Mouse (Mus musculus) activated CD4-positive, CD25-positive, alpha-beta regulatory T cell (primary cell): Measurements from ENCODE around the gene Plod1. TPM values are rescaled to one million over a fixed set of nuclear protein-coding genes. Genes with fewer than 3 reads are reported as not detected.

Experiments
- polyA plus RNA-seq, 2 experiments: library from polyadenylated mRNA; unstranded; fragments of 100-300 nt; shearing (Covaris generic); gene quantifications; one replicate each; pipeline ENCODE4 v1.2.1; 2017

The Plod1 gene
- 1 to 10 TPM; 3.7 to 6.4 TPM for polyA plus RNA-seq

GRCm38 (mm10) chr4:147936331-147936954, at the start of gene Plod1:
Gene Plod1, minus strand, starts transcription at chr4:147936767.

DNA sequence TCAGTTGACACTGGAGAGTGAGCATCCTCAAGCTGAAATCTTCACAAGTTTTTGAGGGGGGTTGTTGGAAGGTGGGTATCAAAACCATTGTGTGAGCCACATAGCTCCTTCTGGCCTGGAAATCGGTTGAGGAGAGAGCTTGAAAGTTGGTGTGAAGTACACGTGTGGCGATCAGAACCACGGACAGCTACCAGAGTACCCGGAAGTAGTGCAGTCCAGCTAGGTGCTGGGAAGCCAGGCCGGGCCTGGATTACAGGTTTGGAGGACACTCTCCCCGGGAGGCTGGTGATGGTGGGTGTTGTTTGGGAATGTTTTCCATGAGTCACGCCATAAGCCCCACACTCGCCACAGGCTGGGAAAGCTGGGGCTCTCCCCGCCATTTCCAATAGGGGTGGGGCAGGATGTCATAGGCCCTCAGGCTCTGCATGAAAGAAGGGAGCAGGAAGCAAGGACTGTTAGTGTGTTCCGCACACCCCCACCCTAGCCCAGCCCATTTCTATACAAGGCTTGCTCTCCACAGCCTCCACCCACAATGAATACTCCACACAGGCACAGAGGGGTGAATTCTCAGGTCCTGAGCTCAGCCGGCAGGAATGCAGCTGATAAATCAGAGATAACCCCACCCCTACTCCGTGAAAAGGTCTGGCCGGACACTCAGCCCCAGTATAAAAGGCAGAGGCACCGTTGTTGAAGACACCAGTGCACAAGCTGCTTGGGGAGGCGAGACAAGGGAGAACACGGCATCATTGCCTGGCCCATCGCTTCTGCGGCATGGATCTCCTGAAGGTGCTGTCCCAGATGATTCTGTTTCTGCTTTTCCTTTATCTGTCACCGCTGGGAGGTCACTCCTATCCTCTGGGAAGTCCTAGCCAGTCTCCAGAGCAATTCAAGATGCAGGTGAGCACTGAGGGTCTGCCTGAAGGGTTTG, 48.9 kb upstream of the Plod1 start, which contains the start of gene Nppb:
Gene Nppb, plus strand, starts transcription at position 584 of the 928 bp plus-strand sequence.

GRCm38 (mm10) chr4:147940576-147941044, 4.0 kb upstream of the Plod1 start, which contains the start of gene 2510039O18Rik:
Gene 2510039O18Rik, plus strand, starts transcription at chr4:147940895.

DNA sequence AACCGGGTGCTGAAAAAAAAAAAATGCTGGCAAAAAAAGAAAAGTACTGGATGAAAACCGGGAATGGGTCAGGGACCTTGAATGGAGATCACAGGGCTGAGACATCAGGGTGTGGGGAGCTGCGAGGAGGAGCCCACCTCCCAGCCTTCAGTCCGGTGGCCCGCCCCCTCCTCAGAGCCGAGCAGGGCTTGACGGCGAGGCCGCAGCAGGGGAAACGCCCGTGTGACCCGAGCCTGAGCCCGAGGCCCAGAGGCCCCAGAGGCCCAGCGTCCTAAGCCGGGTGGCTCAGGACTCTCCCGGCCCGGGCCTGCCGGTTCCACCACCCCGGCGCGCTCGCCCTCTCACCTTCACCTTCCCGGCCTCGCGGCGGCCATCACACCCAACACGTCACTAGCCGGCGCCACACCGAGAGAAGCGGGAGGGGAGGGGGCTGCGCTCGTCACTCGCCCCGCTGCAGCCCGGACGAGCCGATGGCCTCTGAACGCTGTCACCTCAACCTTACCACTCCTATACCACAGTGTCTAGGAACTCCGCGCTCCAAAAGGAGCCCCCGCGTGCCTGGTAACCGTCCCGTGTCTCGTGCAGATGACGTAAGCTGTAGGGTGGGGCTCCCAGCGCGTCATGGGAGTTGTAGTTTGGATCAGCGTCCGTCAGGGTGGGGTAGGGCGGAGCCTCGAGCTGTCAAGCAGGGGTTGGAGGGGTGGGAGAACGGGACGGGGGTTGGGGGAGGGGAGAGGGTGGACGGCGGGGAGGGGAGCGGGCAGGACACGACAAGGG, 32.1 kb downstream of the Plod1 start, which contains the start of gene Mfn2:
Gene Mfn2, minus strand, starts transcription at position 392 of the 777 bp plus-strand sequence.

DNA sequence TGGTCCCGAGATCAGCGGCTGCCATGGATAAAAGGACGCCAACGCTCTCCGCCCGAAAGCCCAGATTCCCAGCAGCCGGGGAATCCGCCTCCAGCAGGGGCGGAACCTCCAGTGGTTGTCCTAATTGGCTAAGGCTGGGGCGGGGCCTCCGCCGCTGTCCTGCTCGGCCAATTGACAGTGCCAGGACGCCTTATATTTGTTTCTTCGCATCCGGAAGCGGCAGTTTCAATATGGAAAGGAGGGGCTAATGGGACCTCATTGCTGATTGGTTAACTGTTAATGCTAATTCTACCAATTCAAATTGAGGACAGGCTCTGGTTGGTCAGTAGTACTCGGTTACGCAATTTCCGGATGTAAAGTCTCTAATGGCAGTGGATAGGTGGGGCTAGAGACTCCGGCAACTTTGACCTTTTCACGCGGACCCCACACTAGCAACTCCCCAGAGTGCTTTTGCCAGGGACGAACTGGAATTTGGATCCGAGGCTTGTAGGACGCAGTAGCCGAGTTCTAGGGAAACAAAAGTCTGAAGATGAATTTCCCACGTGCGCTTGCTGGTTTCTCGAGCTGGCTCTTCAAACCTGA, 68.0 kb downstream of the Plod1 start, which contains the start of the genes Miip and Fv1:
Gene Miip, minus strand, starts transcription at position 367 of the 582 bp plus-strand sequence.
Gene Fv1, plus strand, starts transcription at position 530 of the 582 bp plus-strand sequence.

Other genes starting within 250 kb of the Plod1 start
- under 1 TPM in 1 of 2 experiments, not detected in 1; 0.21 TPM for gene Zfp534, start 234.2 kb downstream of the Plod1 start, polyA plus RNA-seq
- 10 to 100 TPM; 19.0 to 33.3 TPM for gene Zfp984, start 127.0 kb downstream of the Plod1 start, polyA plus RNA-seq
- 1 to 10 TPM; 3.5 to 7.6 TPM for gene Zfp933, start 88.4 kb downstream of the Plod1 start, polyA plus RNA-seq
- 10 to 100 TPM; 88.4 to 90.0 TPM for gene Miip, start 68.0 kb downstream of the Plod1 start, polyA plus RNA-seq
- gene Fv1, start 67.8 kb downstream of the Plod1 start, polyA plus RNA-seq, result 1 to 10 TPM; 2.9 to 5.1 TPM
- gene Mfn2, start 32.1 kb downstream of the Plod1 start, polyA plus RNA-seq, result 10 to 100 TPM; 31.2 to 37.0 TPM
- 100 to 1,000 TPM in 1 of 2 experiments, 10 to 100 TPM in 1; 87.3 to 120 TPM for gene 2510039O18Rik, start 4.1 kb upstream of the Plod1 start, polyA plus RNA-seq
- gene Nppb, start 49.0 kb upstream of the Plod1 start, polyA plus RNA-seq, result not detected
- not detected for gene Nppa, start 64.0 kb upstream of the Plod1 start, polyA plus RNA-seq
- 1 to 10 TPM; 3.8 to 4.6 TPM for gene Clcn6, start 102.1 kb upstream of the Plod1 start, polyA plus RNA-seq
- gene Mthfr, start 102.3 kb upstream of the Plod1 start, polyA plus RNA-seq, result 10 to 100 TPM in 1 of 2 experiments, 1 to 10 TPM in 1; 7.2 to 14.7 TPM
- gene Agtrap, start 151.3 kb upstream of the Plod1 start, polyA plus RNA-seq, result 10 to 100 TPM; 15.2 to 22.8 TPM
- 10 to 100 TPM; 54.0 to 59.1 TPM for gene Mad2l2, start 193.6 kb upstream of the Plod1 start, polyA plus RNA-seq
- gene Draxin, start 193.9 kb upstream of the Plod1 start, polyA plus RNA-seq, result under 1 TPM in 1 of 2 experiments, not detected in 1; 0.04 TPM
- 10 to 100 TPM; 44.0 to 67.0 TPM for gene Fbxo6, start 215.4 kb upstream of the Plod1 start, polyA plus RNA-seq
- 1 to 10 TPM; 6.1 to 9.0 TPM for gene Fbxo44, start 223.7 kb upstream of the Plod1 start, polyA plus RNA-seq
- not detected for gene Fbxo2, start 223.9 kb upstream of the Plod1 start, polyA plus RNA-seq